Mouse (Mus musculus) thymus, adult 2 months (tissue): ENCODE results near the gene Kif3c. TPM values are rescaled to one million over a fixed set of nuclear protein-coding genes. Genes with fewer than 3 reads are reported as not detected.

Source experiments
- DNase-seq: peaks from one replicate; pipeline ENCODE4 v3.0.0; 2021
- H3K27ac ChIP-seq: fragments of 200-500 bp; 2 replicates; pipeline ENCODE4 v1.5.1; 2012; ENCODE audit warnings: low read length, control low read depth; ENCODE audit not compliant: control insufficient read depth, insufficient read depth
- H3K27me3 ChIP-seq: fragments of 200-500 bp; 2 replicates; pipeline ENCODE4 v1.6.1; 2012; ENCODE audit warnings: mild to moderate bottlenecking, low read length, moderate library complexity, mixed read lengths; ENCODE audit not compliant: control insufficient read depth, insufficient read depth
- H3K36me3 ChIP-seq: fragments of 200-500 bp; 2 replicates; pipeline ENCODE4 v1.6.1; 2012; ENCODE audit warnings: mild to moderate bottlenecking, low read length, moderate library complexity; ENCODE audit not compliant: control insufficient read depth, insufficient read depth
- H3K4me1 ChIP-seq: fragments of 200-500 bp; replicated peaks from 2 replicates; pipeline ENCODE4 v1.6.1; 2012; ENCODE audit warnings: low read length; ENCODE audit not compliant: control insufficient read depth, insufficient read depth
- H3K4me3 ChIP-seq: fragments of 200-500 bp; 2 replicates; pipeline ENCODE4 v1.5.1; 2012; ENCODE audit warnings: mild to moderate bottlenecking, low read length, control low read depth, moderate library complexity; ENCODE audit not compliant: control insufficient read depth, insufficient read depth
- CTCF ChIP-seq: fragments of 200-500 bp; IDR thresholded peaks from 2 replicates; pipeline ENCODE4 v1.5.1; 2012; ENCODE audit warnings: mild to moderate bottlenecking, control low read depth, low read length, moderate library complexity, borderline replicate concordance; ENCODE audit not compliant: control insufficient read depth, poor library complexity, insufficient read depth; ENCODE audit errors: extremely low read depth
- POLR2A ChIP-seq: fragments of 200-500 bp; IDR thresholded peaks from 2 replicates; pipeline ENCODE4 v1.6.1; 2012; ENCODE audit warnings: mild to moderate bottlenecking, low read length, control low read depth, moderate library complexity; ENCODE audit not compliant: control insufficient read depth, poor library complexity, insufficient read depth; ENCODE audit errors: extremely low read depth
- WGBS: fragments of 180-500 bp; shearing (Covaris S2); methylation state at CpG from one replicate; pipeline ENCODE4 v1.1.7; 2018; 5-methylcytosine and 5-hydroxymethylcytosine counted together
- polyA plus RNA-seq: library from polyadenylated mRNA; depleted of rRNA; stranded (reverse); fragments of >200 nt; gene quantifications from 2 replicates; pipeline ENCODE4 v1.2.3, GENCODE M21; 2012

The Kif3c gene
- polyA plus RNA-seq, 1 experiment: 17.5 TPM

- H3K4me3 ChIP-seq: no peak overlapping the region
- no peak for TF ChIP-seq CTCF
- TF ChIP-seq POLR2A: no peak
- DNase-seq: no peak
- H3K4me1 ChIP-seq: no peaks in the 10 kb centered on the region; the same call in none of the 2 replicates
- no peaks in the 10 kb centered on the region for H3K36me3 ChIP-seq
- H3K27ac ChIP-seq: no peak overlapping the region
- WGBS: 83% methylated on average over 6 of the region's 6 CpGs
- no peaks in the 10 kb centered on the region for H3K27me3 ChIP-seq
Measured at GRCm38 (mm10) chr12:3352216-3352615, 12.7 kb upstream of the Kif3c start.

GRCm38 (mm10) chr12:3355068-3355467, 9.9 kb upstream of the Kif3c start:
- H3K27ac ChIP-seq: no peak overlapping the region
- no peak overlapping the region for H3K4me3 ChIP-seq
- H3K27me3 ChIP-seq: no peaks in the 10 kb centered on the region
- WGBS: 87% methylated on average over 8 of the region's 8 CpGs
- H3K36me3 ChIP-seq: no peaks in the 10 kb centered on the region
- DNase-seq: no peak
- no peaks in the 10 kb centered on the region; the same call in none of the 2 replicates for H3K4me1 ChIP-seq
- TF ChIP-seq CTCF (no peak), POLR2A (no peak)

GRCm38 (mm10) chr12:3356824-3357223, 8.1 kb upstream of the Kif3c start:
- Histone ChIP-seq H3K4me3 (peak overlapping the region; percentile 9; the same call in 1 of the 2 replicates), H3K27ac (peak overlapping the region; percentile 47; the same call in 1 of the 2 replicates), H3K27me3 (no peaks in the 10 kb centered on the region), H3K4me1 (no peaks in the 10 kb centered on the region; the same call in 1 of the 2 replicates), H3K36me3 (no peaks in the 10 kb centered on the region)
- 65% methylated on average over 16 of the region's 16 CpGs for WGBS
- TF ChIP-seq CTCF (no peak), POLR2A (no peak)
- DNase-seq: peak; percentile 31

- Histone ChIP-seq H3K36me3 (no peaks in the 10 kb centered on the region), H3K4me1 (no peaks in the 10 kb centered on the region; the same call in 1 of the 2 replicates), H3K4me3 (no peak overlapping the region), H3K27ac (no peak overlapping the region), H3K27me3 (no peaks in the 10 kb centered on the region)
- WGBS: 7% methylated on average over 3 of the region's 3 CpGs
- no peak for TF ChIP-seq POLR2A
- no peak for TF ChIP-seq CTCF
- DNase-seq: peak; percentile 81
Measured at GRCm38 (mm10) chr12:3359302-3359701, 5.6 kb upstream of the Kif3c start.

GRCm38 (mm10) chr12:3360043-3360442, 4.9 kb upstream of the Kif3c start:
- no peak for DNase-seq
- H3K36me3 ChIP-seq: no peaks in the 10 kb centered on the region
- H3K4me3 ChIP-seq: no peak overlapping the region
- TF ChIP-seq CTCF (no peak), POLR2A (no peak)
- no peaks in the 10 kb centered on the region for H3K27me3 ChIP-seq
- no peaks in the 10 kb centered on the region; the same call in 1 of the 2 replicates for H3K4me1 ChIP-seq
- 94% methylated on average over 2 of the region's 2 CpGs for WGBS
- no peak overlapping the region for H3K27ac ChIP-seq

GRCm38 (mm10) chr12:3364076-3364475, 856 bp upstream of the Kif3c start:
- no peak for DNase-seq
- H3K4me3 ChIP-seq: no peak overlapping the region
- peaks cover 14% of the 10 kb centered on the region for H3K4me1 ChIP-seq
- no peaks in the 10 kb centered on the region for H3K36me3 ChIP-seq
- no peak overlapping the region for H3K27ac ChIP-seq
- 96% methylated on average over 5 of the region's 5 CpGs for WGBS
- H3K27me3 ChIP-seq: no peaks in the 10 kb centered on the region
- TF ChIP-seq POLR2A (no peak), CTCF (no peak)

GRCm38 (mm10) chr12:3365449-3366189, 687 bp downstream of the Kif3c start:
- Histone ChIP-seq H3K27me3 (no peaks in the 10 kb centered on the region), H3K4me3 (peak overlapping the region; percentile 69), H3K27ac (peak overlapping the region; percentile 2), H3K36me3 (no peaks in the 10 kb centered on the region), H3K4me1 (peaks cover 14% of the 10 kb centered on the region)
- TF ChIP-seq POLR2A (no peak), CTCF (peak; percentile 9; the same call in 1 of the 2 replicates)
- WGBS: 24% methylated on average over 31 of the region's 31 CpGs
- peak; percentile 26 for DNase-seq
